ENCODE assay signal across 10 mouse cellular contexts in the genomic region with DNA sequence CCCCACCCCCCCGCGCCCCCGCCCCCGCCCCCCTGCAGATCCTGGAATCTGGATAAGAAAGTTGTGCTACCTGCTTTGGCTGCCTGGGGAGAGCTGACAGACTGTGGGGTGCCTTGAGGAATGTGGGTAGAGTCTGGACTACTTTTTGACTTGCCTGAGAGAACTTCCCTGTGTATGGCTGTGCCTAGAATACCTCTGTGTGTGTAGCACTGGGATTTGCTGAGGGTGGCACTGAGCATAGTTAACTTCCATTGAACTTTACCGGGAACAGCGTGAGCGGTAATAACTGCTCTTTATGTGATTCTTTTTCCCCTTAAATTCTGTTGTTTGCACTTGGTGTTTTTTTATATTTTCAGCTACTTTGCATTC.
DNase-seq lines count a peak whose midpoint lies in the region; ATAC-seq and TF ChIP-seq lines count a peak whose summit lies in the region.
"Had no signal": no experiment of that assay in that cellular context is flagged by ENCODE, and none has a peak within 500 bp of the region (broad histone marks: within the 10 kb centered on the region; RNA-seq: fewer than 3 reads in every experiment).

No protein-coding gene starts in this region.

- H3K4me1 ChIP-seq in lung, embryonic 14.5 days (ENCODE audit: insufficient read depth) = peaks cover 6% of the 10 kb centered on the region; the same call in 1 of the 2 replicates
- H3K4me1 ChIP-seq in intestine, embryonic 14.5 days (replicated peaks; ENCODE audit: control insufficient read depth, insufficient read depth, low read length) = peaks cover 4% of the 10 kb centered on the region; the same call in 1 of the 2 replicates
- H3K4me1 ChIP-seq in midbrain, postnatal 0 days (ENCODE audit: insufficient read depth, low read length) = no peaks in the 10 kb centered on the region

- no peak for TF ChIP-seq CTCF in lung, embryonic 14.5 days (IDR thresholded peaks at IDR 0.05; ENCODE audit: low read depth)
- no peak for TF ChIP-seq CTCF in midbrain, postnatal 0 days (IDR thresholded peaks at IDR 0.05)

- H3K27ac ChIP-seq in lung, embryonic 14.5 days (ENCODE audit: low read depth) = no peak overlapping the region
- H3K27ac ChIP-seq in intestine, embryonic 14.5 days (ENCODE audit: low read depth) = no peak overlapping the region
- no peak overlapping the region for H3K27ac ChIP-seq in midbrain, postnatal 0 days (ENCODE audit: low read depth, low read length)

- DNase-seq in heart, adult 11 months = peak; percentile 31
- DNase-seq in heart, postnatal 10 days = no peak
- no peak for DNase-seq in lung, embryonic 14.5 days
- no peak for DNase-seq in lung, adult 18-20 months
- DNase-seq in intestine, embryonic 14.5 days (ENCODE audit: low spot score) = no peak
- DNase-seq in midbrain, postnatal 0 days (ENCODE audit: low spot score) = no peak
- DNase-seq in Muller cell, postnatal 12 days (ENCODE audit: inconsistent ontology term) = no peak
- DNase-seq in adrenal gland, postnatal 14 days = no peak
- DNase-seq: gastrocnemius, postnatal 14 days; thymus, postnatal 14 days had no signal

- intact Hi-C loops in heart, postnatal 10 days (cut with DNase I) = no loop called here

- no peak overlapping the region for H3K9ac ChIP-seq in lung, embryonic 14.5 days
- H3K9ac ChIP-seq in intestine, embryonic 14.5 days (ENCODE audit: low read length) = no peak overlapping the region
- no peak overlapping the region for H3K9ac ChIP-seq in midbrain, postnatal 0 days (replicated peaks; ENCODE audit: low read length, poor library complexity, severe bottlenecking)

- peak overlapping the region; percentile 7; the same call in 1 of the 2 replicates for H3K4me3 ChIP-seq in lung, embryonic 14.5 days (ENCODE audit: low read depth, low read length)
- 0 out of 2 replicates have a peak overlapping the region, but pooled peaks have one; percentile 15 for H3K4me3 ChIP-seq in intestine, embryonic 14.5 days (ENCODE audit: low read depth, low read length)
- no peak overlapping the region for H3K4me3 ChIP-seq in midbrain, postnatal 0 days (ENCODE audit: low read depth, low read length)

- peak overlapping the region; percentile 51 for H3K4me2 ChIP-seq in lung, embryonic 14.5 days
- peak overlapping the region; percentile 41 for H3K4me2 ChIP-seq in intestine, embryonic 14.5 days (ENCODE audit: low read length)
- H3K4me2 ChIP-seq in midbrain, postnatal 0 days (ENCODE audit: low read depth, low read length, poor library complexity, severe bottlenecking) = 0 out of 2 replicates have a peak overlapping the region, but pooled peaks have one; percentile 4

- H3K36me3 ChIP-seq in lung, embryonic 14.5 days (ENCODE audit: insufficient read depth) = no peaks in the 10 kb centered on the region
- no peaks in the 10 kb centered on the region for H3K36me3 ChIP-seq in intestine, embryonic 14.5 days (ENCODE audit: control insufficient read depth, insufficient read depth, low read length)
- H3K36me3 ChIP-seq in midbrain, postnatal 0 days (ENCODE audit: insufficient read depth, low read length) = no peaks in the 10 kb centered on the region

- ATAC-seq in lung, embryonic 14.5 days (ENCODE audit: insufficient read depth) = peak; percentile 75; the same call in 1 of the 2 replicates
- ATAC-seq in intestine, embryonic 14.5 days (replicated peaks; ENCODE audit: low FRiP score, low TSS enrichment, low read depth) = no peak
- ATAC-seq in midbrain, postnatal 0 days (ENCODE audit: low FRiP score) = no peak

- WGBS in lung, embryonic 14.5 days = 22% methylated on average over 7 of the region's 7 CpGs
- 16% methylated on average over 7 of the region's 7 CpGs for WGBS in intestine, embryonic 14.5 days
- 20% methylated on average over 7 of the region's 7 CpGs for WGBS in midbrain, postnatal 0 days

- no peaks in the 10 kb centered on the region for H3K9me3 ChIP-seq in lung, embryonic 14.5 days (ENCODE audit: low read depth, low read length)
- H3K9me3 ChIP-seq in intestine, embryonic 14.5 days (ENCODE audit: control insufficient read depth, low read length) = no peaks in the 10 kb centered on the region
- H3K9me3 ChIP-seq in midbrain, postnatal 0 days (ENCODE audit: low read length) = no peaks in the 10 kb centered on the region

- H3K27me3 ChIP-seq in lung, embryonic 14.5 days (ENCODE audit: insufficient read depth, low read length) = no peaks in the 10 kb centered on the region
- no peaks in the 10 kb centered on the region for H3K27me3 ChIP-seq in intestine, embryonic 14.5 days (replicated peaks; ENCODE audit: control insufficient read depth, insufficient read depth, low read length)
- no peaks in the 10 kb centered on the region for H3K27me3 ChIP-seq in midbrain, postnatal 0 days (ENCODE audit: insufficient read depth, low read length)
